Mouse (Mus musculus): ENCODE results near the gene Jtb. TPM values are rescaled to one million over a fixed set of nuclear protein-coding genes. Genes with fewer than 3 reads are reported as not detected.

The Jtb gene
- total RNA-seq, 2 experiments from 2014 or later: 57.2 to 57.9 TPM

GRCm38 (mm10) chr3:90263121-90263771 is 31.8 kb downstream of the Jtb start:
- no peak for DNase-seq

- no peak for DNase-seq
Observed at GRCm38 (mm10) chr3:90264687-90265033, 33.3 kb downstream of the Jtb start.

GRCm38 (mm10) chr3:90265034-90265931 is 33.9 kb downstream of the Jtb start, which contains the start of gene Dennd4b:
Dennd4b (plus strand) TSS chr3:90265185.
- peak; percentile 97 for DNase-seq

- DNase-seq: no peak
Observed at GRCm38 (mm10) chr3:90265932-90266741, 34.7 kb downstream of the Jtb start.

- DNase-seq: no peak
Observed at GRCm38 (mm10) chr3:90266901-90267775, 35.7 kb downstream of the Jtb start.

- no peak for DNase-seq
Observed at GRCm38 (mm10) chr3:90268190-90268589, 36.8 kb downstream of the Jtb start.

- DNase-seq: no peak
Observed at GRCm38 (mm10) chr3:90268971-90269370, 37.6 kb downstream of the Jtb start.

- no peak for DNase-seq
Observed at GRCm38 (mm10) chr3:90270784-90271183, 39.4 kb downstream of the Jtb start.

- DNase-seq: no peak
Observed at GRCm38 (mm10) chr3:90272170-90272569, 40.8 kb downstream of the Jtb start.

GRCm38 (mm10) chr3:90273855-90274254 is 42.5 kb downstream of the Jtb start:
- DNase-seq: no peak

GRCm38 (mm10) chr3:90275286-90275685 is 43.9 kb downstream of the Jtb start:
- no peak for DNase-seq

GRCm38 (mm10) chr3:90276858-90277257 is 45.5 kb downstream of the Jtb start:
- DNase-seq: no peak

- no peak for DNase-seq
Observed at GRCm38 (mm10) chr3:90277793-90278192, 46.4 kb downstream of the Jtb start.

GRCm38 (mm10) chr3:90278211-90278610 is 46.8 kb downstream of the Jtb start:
- DNase-seq: no peak

GRCm38 (mm10) chr3:90279216-90279615 is 47.8 kb downstream of the Jtb start:
- DNase-seq: no peak

- no peak for DNase-seq
Observed at GRCm38 (mm10) chr3:90279743-90280142, 48.3 kb downstream of the Jtb start.

- no peak for DNase-seq
Observed at GRCm38 (mm10) chr3:90280708-90281107, 49.3 kb downstream of the Jtb start.

GRCm38 (mm10) chr3:90284150-90284549 is 52.8 kb downstream of the Jtb start:
- no peak for DNase-seq
